Mouse (Mus musculus) heart, embryonic 16.5 days (tissue): Measurements from ENCODE around the gene Heca. TPM values are rescaled to one million over a fixed set of nuclear protein-coding genes. Genes with fewer than 3 reads are reported as not detected.
"Not testable (repeated sequence)": the region's sequence is repeated elsewhere in the genome, so short reads cannot be mapped to it uniquely, and the experiment has no call there.

Source experiments
- ATAC-seq: fragments of 200-750 bp; cut with Nextera tagmentation; replicated peaks from 2 replicates; pipeline ENCODE4 v1.8.0; 2017; ENCODE audit warnings: moderate number of reproducible peaks; ENCODE audit not compliant: insufficient read depth, low FRiP score; ENCODE audit errors: extremely low read depth
- H3K27ac ChIP-seq: fragments of 300-500 bp; sonication (generic); 2 replicates; pipeline ENCODE4 v1.5.1; 2014; ENCODE audit warnings: mild to moderate bottlenecking, low read length, control low read depth, moderate library complexity
- H3K27me3 ChIP-seq: fragments of 300-500 bp; sonication (generic); 2 replicates; pipeline ENCODE4 v1.6.1; 2014; ENCODE audit warnings: low read length, mixed read lengths; ENCODE audit not compliant: control insufficient read depth, insufficient read depth
- H3K36me3 ChIP-seq: fragments of 300-500 bp; sonication (generic); 2 replicates; pipeline ENCODE4 v1.6.1; 2014; ENCODE audit not compliant: control insufficient read depth, insufficient read depth
- H3K4me1 ChIP-seq: fragments of 300-500 bp; sonication (generic); 2 replicates; pipeline ENCODE4 v1.6.1; 2014; ENCODE audit warnings: low read length, mixed read lengths; ENCODE audit not compliant: control insufficient read depth, insufficient read depth
- H3K4me2 ChIP-seq: fragments of 300-500 bp; sonication (generic); 2 replicates; pipeline ENCODE4 v1.6.1; 2014; ENCODE audit warnings: low read depth, mild to moderate bottlenecking, control low read depth, low read length
- H3K4me3 ChIP-seq: fragments of 300-500 bp; sonication (generic); 2 replicates; pipeline ENCODE4 v1.5.1; 2014; ENCODE audit warnings: mild to moderate bottlenecking, control low read depth, low read length
- H3K9ac ChIP-seq: fragments of 300-500 bp; sonication (generic); 2 replicates; pipeline ENCODE4 v1.6.1; 2014; ENCODE audit warnings: low read length, control low read depth
- H3K9me3 ChIP-seq: fragments of 300-500 bp; sonication (generic); replicated peaks from 2 replicates; pipeline ENCODE4 v1.6.1; 2016; ENCODE audit warnings: low read length; ENCODE audit not compliant: control insufficient read depth
- WGBS: fragments of 180-500 bp; shearing (Covaris S2); extraction: QIAGEN DNeasy Blood & Tissue Kit; methylation state at CpG from one replicate; pipeline ENCODE4 v1.1.7; 2014; 5-methylcytosine and 5-hydroxymethylcytosine counted together
- polyA plus RNA-seq: library from polyadenylated mRNA; unstranded; fragments of >200 nt; fragmentation: Nextera tagmentation; extraction: Ambion mirVana; gene quantifications from 2 replicates; pipeline ENCODE4 v1.2.1, GENCODE M21; 2015

Gene Heca
- polyA plus RNA-seq: 4.9 and 5.4 TPM in 2 replicates

GRCm38 (mm10) chr10:17947960-17948730 lies at the start of gene Heca:
Gene Heca (minus strand): TSS chr10:17948067.
- 5% methylated on average over 50 of the region's 50 CpGs for WGBS
- peak; percentile 93 for ATAC-seq
- peak within 1 kb of the TSS; percentile 96 for H3K27ac ChIP-seq
- H3K27me3 ChIP-seq: no peaks in the 10 kb centered on the region
- peak within 1 kb of the TSS; percentile 98 for H3K9ac ChIP-seq
- peak within 1 kb of the TSS; percentile 72 for H3K4me2 ChIP-seq
- H3K4me3 ChIP-seq: peak within 1 kb of the TSS; percentile 96
- peaks cover 12% of the 10 kb centered on the region for H3K4me1 ChIP-seq
- no peaks in the 10 kb centered on the region for H3K9me3 ChIP-seq
- H3K36me3 ChIP-seq: no peaks in the 10 kb centered on the region

GRCm38 (mm10) chr10:17990576-17990975 lies 42.7 kb upstream of the Heca start:
- Histone ChIP-seq H3K27ac (no peak overlapping the region), H3K4me1 (no peaks in the 10 kb centered on the region), H3K27me3 (no peaks in the 10 kb centered on the region), H3K4me3 (no peak overlapping the region), H3K9me3 (no peaks in the 10 kb centered on the region), H3K4me2 (no peak overlapping the region), H3K36me3 (no peaks in the 10 kb centered on the region), H3K9ac (no peak overlapping the region)
- ATAC-seq: no peak
- WGBS: 76% methylated on average over 4 of the region's 4 CpGs

- no peak for ATAC-seq
- H3K4me1 ChIP-seq: no peaks in the 10 kb centered on the region
- no peaks in the 10 kb centered on the region for H3K27me3 ChIP-seq
- H3K9me3 ChIP-seq: no peaks in the 10 kb centered on the region
- H3K9ac ChIP-seq: no peak overlapping the region
- no peak overlapping the region for H3K4me2 ChIP-seq
- H3K4me3 ChIP-seq: no peak overlapping the region
- no peaks in the 10 kb centered on the region for H3K36me3 ChIP-seq
- 73% methylated on average over 6 of the region's 6 CpGs for WGBS
- H3K27ac ChIP-seq: no peak overlapping the region
Observed at GRCm38 (mm10) chr10:17989136-17989535, 41.3 kb upstream of the Heca start.

- H3K4me1 ChIP-seq: no peaks in the 10 kb centered on the region
- 81% methylated on average over 8 of the region's 8 CpGs for WGBS
- no peaks in the 10 kb centered on the region for H3K27me3 ChIP-seq
- no peak overlapping the region for H3K27ac ChIP-seq
- H3K9ac ChIP-seq: no peak overlapping the region
- H3K4me3 ChIP-seq: no peak overlapping the region
- H3K36me3 ChIP-seq: no peaks in the 10 kb centered on the region
- H3K9me3 ChIP-seq: no peaks in the 10 kb centered on the region
- no peak for ATAC-seq
- H3K4me2 ChIP-seq: no peak overlapping the region
Observed at GRCm38 (mm10) chr10:17987823-17988423, 40.1 kb upstream of the Heca start.

- H3K9ac ChIP-seq: no peak overlapping the region
- H3K4me2 ChIP-seq: no peak overlapping the region
- no peaks in the 10 kb centered on the region for H3K4me1 ChIP-seq
- 61% methylated on average over 2 of the region's 2 CpGs for WGBS
- H3K4me3 ChIP-seq: no peak overlapping the region
- H3K36me3 ChIP-seq: no peaks in the 10 kb centered on the region
- ATAC-seq: no peak
- H3K27me3 ChIP-seq: no peaks in the 10 kb centered on the region
- H3K9me3 ChIP-seq: no peaks in the 10 kb centered on the region
- H3K27ac ChIP-seq: no peak overlapping the region
Observed at GRCm38 (mm10) chr10:17983313-17983712, 35.4 kb upstream of the Heca start.

- Histone ChIP-seq H3K4me2 (no peak overlapping the region), H3K4me1 (no peaks in the 10 kb centered on the region), H3K9ac (no peak overlapping the region), H3K4me3 (no peak overlapping the region), H3K36me3 (no peaks in the 10 kb centered on the region), H3K27me3 (no peaks in the 10 kb centered on the region), H3K9me3 (no peaks in the 10 kb centered on the region), H3K27ac (no peak overlapping the region)
- no peak for ATAC-seq
- 58% methylated on average over 4 of the region's 4 CpGs for WGBS
Observed at GRCm38 (mm10) chr10:17966090-17966489, 18.2 kb upstream of the Heca start.

- ATAC-seq: no peak
- no peaks in the 10 kb centered on the region for H3K36me3 ChIP-seq
- 47% methylated on average over 5 of the region's 5 CpGs for WGBS
- no peaks in the 10 kb centered on the region for H3K27me3 ChIP-seq
- H3K9ac ChIP-seq: no peak overlapping the region
- 0 out of 2 replicates have a peak overlapping the region, but pooled peaks have one; percentile 21 for H3K4me2 ChIP-seq
- H3K4me3 ChIP-seq: no peak overlapping the region
- no peaks in the 10 kb centered on the region for H3K9me3 ChIP-seq
- peaks cover 8% of the 10 kb centered on the region for H3K4me1 ChIP-seq
- H3K27ac ChIP-seq: peak overlapping the region; percentile 57
Observed at GRCm38 (mm10) chr10:17950761-17951160, 2.9 kb upstream of the Heca start.

- H3K9me3 ChIP-seq: no peaks in the 10 kb centered on the region
- no peaks in the 10 kb centered on the region for H3K36me3 ChIP-seq
- peak; percentile 54 for ATAC-seq
- peak overlapping the region; percentile 96 for H3K4me3 ChIP-seq
- H3K9ac ChIP-seq: peak overlapping the region; percentile 98
- H3K27ac ChIP-seq: peak overlapping the region; percentile 96
- H3K4me2 ChIP-seq: peak overlapping the region; percentile 72
- no peaks in the 10 kb centered on the region for H3K27me3 ChIP-seq
- peaks cover 12% of the 10 kb centered on the region for H3K4me1 ChIP-seq
- WGBS: 1% methylated on average over 67 of the region's 110 CpGs
Observed at GRCm38 (mm10) chr10:17947175-17947906, 526 bp downstream of the Heca start.

GRCm38 (mm10) chr10:17946799-17947174 lies 1.1 kb downstream of the Heca start:
- ATAC-seq, H3K36me3 ChIP-seq, H3K27me3 ChIP-seq, H3K9me3 ChIP-seq: not testable (repeated sequence)
- peak overlapping the region; percentile 72 for H3K4me2 ChIP-seq
- peak overlapping the region; percentile 98 for H3K9ac ChIP-seq
- peak overlapping the region; percentile 96 for H3K27ac ChIP-seq
- 3% methylated on average over 4 of the region's 4 CpGs for WGBS
- H3K4me3 ChIP-seq: peak overlapping the region; percentile 96
- H3K4me1 ChIP-seq: peaks cover 12% of the 10 kb centered on the region
